Mouse (Mus musculus) large intestine, adult 2 months (tissue): ENCODE measurements around the gene B3galt5. TPM values are rescaled to one million over a fixed set of nuclear protein-coding genes. Genes with fewer than 3 reads are reported as not detected.

Experiments
- polyA plus RNA-seq: library from polyadenylated mRNA; depleted of rRNA; stranded (reverse); fragments of >200 nt; gene quantifications from 2 replicates; pipeline ENCODE4 v1.2.3, GENCODE M21; 2012; rRNA removed

B3galt5 gene
- polyA plus RNA-seq, 1 experiment: 5.8 TPM

Other genes starting within 250 kb of the B3galt5 start
- gene Psmg1, start 244.8 kb upstream of the B3galt5 start, polyA plus RNA-seq: 22.1 and 23.2 TPM in 2 replicates
- gene Brwd1, start 153.3 kb upstream of the B3galt5 start, polyA plus RNA-seq: 12.8 and 21.1 TPM in 2 replicates
- gene Hmgn1, start 108.1 kb upstream of the B3galt5 start, polyA plus RNA-seq: 16.6 and 18.2 TPM in 2 replicates
- 14.0 and 17.6 TPM in 2 replicates for gene Wrb, start 90.4 kb upstream of the B3galt5 start, polyA plus RNA-seq
- gene Lca5l, start 43.5 kb upstream of the B3galt5 start, polyA plus RNA-seq: 0.16 TPM in 1 of 2 replicates, not detected in the other
- gene Sh3bgr, start 35.4 kb upstream of the B3galt5 start, polyA plus RNA-seq: 23.8 and 40.1 TPM in 2 replicates
- 0.02 and 0.12 TPM in 2 replicates for gene Itgb2l, start 207.8 kb downstream of the B3galt5 start, polyA plus RNA-seq
- 6.2 and 8.4 TPM in 2 replicates for gene Pcp4, start 231.8 kb downstream of the B3galt5 start, polyA plus RNA-seq